Mouse (Mus musculus) embryonic facial prominence, embryonic 15.5 days (tissue): ENCODE measurements around the gene Aes. TPM values are rescaled to one million over a fixed set of nuclear protein-coding genes. Genes with fewer than 3 reads are reported as not detected.

Experiments
- ATAC-seq: fragments of 200-750 bp; cut with Nextera tagmentation; 2 replicates; pipeline ENCODE4 v1.8.0; 2017; ENCODE audit warnings: low read depth, moderate TSS enrichment; ENCODE audit not compliant: insufficient number of reproducible peaks, low FRiP score, low TSS enrichment
- H3K27ac ChIP-seq: fragments of 300-500 bp; sonication (generic); replicated peaks from 2 replicates; pipeline ENCODE4 v1.5.1; 2015; ENCODE audit warnings: mild to moderate bottlenecking, inconsistent platforms
- H3K27me3 ChIP-seq: fragments of 300-500 bp; sonication (generic); 2 replicates; pipeline ENCODE4 v1.6.1; 2015; ENCODE audit warnings: inconsistent platforms
- H3K36me3 ChIP-seq: fragments of 300-500 bp; sonication (generic); 2 replicates; pipeline ENCODE4 v1.6.1; 2015; ENCODE audit warnings: mild to moderate bottlenecking, inconsistent platforms
- H3K4me1 ChIP-seq: fragments of 300-500 bp; sonication (generic); 2 replicates; pipeline ENCODE4 v1.6.1; 2015; ENCODE audit warnings: inconsistent platforms
- H3K4me2 ChIP-seq: fragments of 300-500 bp; sonication (generic); replicated peaks from 2 replicates; pipeline ENCODE4 v1.6.1; 2015; ENCODE audit warnings: mild to moderate bottlenecking, inconsistent platforms
- H3K4me3 ChIP-seq: fragments of 300-500 bp; sonication (generic); replicated peaks from 2 replicates; pipeline ENCODE4 v1.5.1; 2015; ENCODE audit warnings: mild to moderate bottlenecking, inconsistent platforms
- H3K9ac ChIP-seq: fragments of 300-500 bp; sonication (generic); 2 replicates; pipeline ENCODE4 v1.6.1; 2015; ENCODE audit warnings: inconsistent platforms
- H3K9me3 ChIP-seq: fragments of 300-500 bp; sonication (generic); replicated peaks from 2 replicates; pipeline ENCODE4 v1.6.1; 2016; ENCODE audit warnings: inconsistent platforms
- WGBS: fragments of 180-500 bp; shearing (Covaris S2); methylation state at CpG from one replicate; pipeline ENCODE4 v1.1.7; 2015; 5-methylcytosine and 5-hydroxymethylcytosine counted together
- polyA plus RNA-seq: library from polyadenylated mRNA; unstranded; fragments of >200 nt; fragmentation: Nextera tagmentation; extraction: Ambion mirVana; gene quantifications from 2 replicates; pipeline ENCODE4 v1.2.1, GENCODE M21; 2015

Gene Aes
- polyA plus RNA-seq, 1 experiment from 2014 or later, result 649 TPM

DNA sequence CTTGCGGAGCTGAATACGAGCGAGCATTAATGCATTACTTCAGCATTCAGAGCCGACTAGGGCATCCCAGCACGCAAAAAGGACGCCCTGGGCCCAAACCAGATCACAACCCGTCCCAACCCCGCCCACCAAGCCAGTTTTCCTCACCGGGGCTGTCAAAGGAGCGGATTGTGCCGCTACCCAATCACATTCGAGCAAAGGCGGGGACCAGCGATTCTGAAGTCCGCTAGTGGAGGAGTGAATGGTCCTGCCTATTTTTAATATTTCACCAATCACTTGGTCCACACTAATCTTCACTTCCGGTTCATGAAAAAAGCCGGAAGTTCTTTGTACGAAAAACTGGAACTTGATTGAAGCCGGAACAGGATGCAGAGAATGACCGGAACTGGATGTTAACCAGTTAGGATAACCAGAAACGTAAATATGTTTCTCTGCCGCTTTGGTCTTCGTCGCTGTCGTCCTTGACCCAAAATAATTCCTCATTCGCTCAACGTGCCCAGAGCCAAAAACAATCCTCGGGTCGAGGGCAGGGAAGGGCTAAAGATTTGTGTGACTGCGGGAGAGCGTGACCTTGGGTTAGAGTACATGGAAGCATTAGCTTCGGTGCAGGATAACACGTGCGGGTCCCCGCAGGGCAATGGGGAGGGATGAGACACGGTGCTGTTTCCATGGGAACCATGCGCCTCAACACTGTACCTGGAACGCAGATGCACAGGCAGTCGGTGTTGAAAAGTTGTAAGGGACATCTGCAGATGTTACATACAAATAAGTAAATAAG is 46.9 kb downstream of the Aes start, which contains the start of gene BC025920:
Gene BC025920 (plus strand): TSS at position 297 of the 778 bp plus-strand sequence.
- peak within 1 kb of the TSS; percentile 93 for H3K27ac ChIP-seq
- peak within 1 kb of the TSS; percentile 60 for H3K4me3 ChIP-seq
- WGBS, result under 1% methylated on average over 39 of the region's 39 CpGs
- ATAC-seq, result peak; percentile 89
- no peaks in the 10 kb centered on the region for H3K27me3 ChIP-seq
- H3K4me1 ChIP-seq, result peaks cover 39% of the 10 kb centered on the region
- 0 out of 2 replicates have a peak, but pooled peaks cover 3% of the 10 kb centered on the region for H3K9me3 ChIP-seq
- H3K4me2 ChIP-seq, result peak within 1 kb of the TSS; percentile 91
- H3K36me3 ChIP-seq, result peaks cover 7% of the 10 kb centered on the region; the same call in 1 of the 2 replicates
- H3K9ac ChIP-seq, result peak within 1 kb of the TSS; percentile 44

GRCm38 (mm10) chr10:81608308-81608707 is 49.0 kb downstream of the Aes start:
- no peak overlapping the region for H3K27ac ChIP-seq
- no peak overlapping the region for H3K4me3 ChIP-seq
- peaks cover 23% of the 10 kb centered on the region for H3K4me1 ChIP-seq
- H3K9ac ChIP-seq, result no peak overlapping the region
- H3K36me3 ChIP-seq, result peaks cover 7% of the 10 kb centered on the region; the same call in 1 of the 2 replicates
- H3K9me3 ChIP-seq, result 0 out of 2 replicates have a peak, but pooled peaks cover 3% of the 10 kb centered on the region
- WGBS, result 91% methylated on average over 1 of the region's 1 CpGs
- ATAC-seq, result no peak
- no peak overlapping the region for H3K4me2 ChIP-seq
- no peaks in the 10 kb centered on the region for H3K27me3 ChIP-seq

GRCm38 (mm10) chr10:81612779-81613178 is 53.5 kb downstream of the Aes start:
- Histone ChIP-seq H3K4me2 (no peak overlapping the region), H3K27ac (no peak overlapping the region), H3K9ac (no peak overlapping the region), H3K4me3 (no peak overlapping the region), H3K27me3 (no peaks in the 10 kb centered on the region), H3K9me3 (0 out of 2 replicates have a peak, but pooled peaks cover 3% of the 10 kb centered on the region), H3K4me1 (no peaks in the 10 kb centered on the region), H3K36me3 (peaks cover 7% of the 10 kb centered on the region; the same call in 1 of the 2 replicates)
- no peak for ATAC-seq
- 66% methylated on average over 3 of the region's 3 CpGs for WGBS

GRCm38 (mm10) chr10:81615486-81615885 is 56.2 kb downstream of the Aes start:
- Histone ChIP-seq H3K9me3 (no peaks in the 10 kb centered on the region), H3K9ac (no peak overlapping the region), H3K27me3 (no peaks in the 10 kb centered on the region), H3K4me2 (no peak overlapping the region), H3K4me1 (no peaks in the 10 kb centered on the region), H3K36me3 (peaks cover 3% of the 10 kb centered on the region; the same call in 1 of the 2 replicates), H3K27ac (no peak overlapping the region), H3K4me3 (no peak overlapping the region)
- no peak for ATAC-seq
- WGBS, result 47% methylated on average over 6 of the region's 6 CpGs

Other genes with a start within 250 kb of the Aes start
- 41.4 and 44.0 TPM in 2 replicates for gene Cactin, start 238.4 kb upstream of the Aes start, polyA plus RNA-seq
- 13.2 and 14.2 TPM in 2 replicates for gene Tbxa2r, start 230.8 kb upstream of the Aes start, polyA plus RNA-seq
- 0.29 and 0.35 TPM in 2 replicates for gene Gipc3, start 216.2 kb upstream of the Aes start, polyA plus RNA-seq
- 94.7 and 96.1 TPM in 2 replicates for gene Hmg20b, start 209.0 kb upstream of the Aes start, polyA plus RNA-seq
- 15.8 and 16.2 TPM in 2 replicates for gene Mfsd12, start 202.0 kb upstream of the Aes start, polyA plus RNA-seq
- gene 4930404N11Rik, start 193.7 kb upstream of the Aes start, polyA plus RNA-seq, result 0.73 and 1.3 TPM in 2 replicates
- gene Fzr1, start 181.0 kb upstream of the Aes start, polyA plus RNA-seq, result 98.8 and 102 TPM in 2 replicates
- gene Dohh, start 175.1 kb upstream of the Aes start, polyA plus RNA-seq, result 83.1 and 85.2 TPM in 2 replicates
- 3.1 and 3.2 TPM in 2 replicates for gene Gm48551, start 175.0 kb upstream of the Aes start, polyA plus RNA-seq
- gene Gm48552, start 170.5 kb upstream of the Aes start, polyA plus RNA-seq, result 1.6 and 2.9 TPM in 2 replicates
- 5.0 and 8.3 TPM in 2 replicates for gene Smim24, start 166.4 kb upstream of the Aes start, polyA plus RNA-seq
- 138 and 139 TPM in 2 replicates for gene Nfic, start 103.9 kb upstream of the Aes start, polyA plus RNA-seq
- 1.4 and 1.6 TPM in 2 replicates for gene Celf5, start 76.8 kb upstream of the Aes start, polyA plus RNA-seq
- gene Ncln, start 63.1 kb upstream of the Aes start, polyA plus RNA-seq, result 81.9 and 89.1 TPM in 2 replicates
- gene S1pr4, start 59.4 kb upstream of the Aes start, polyA plus RNA-seq, result 0.77 and 1.1 TPM in 2 replicates
- gene Gna15, start 35.3 kb upstream of the Aes start, polyA plus RNA-seq, result 4.9 and 6.4 TPM in 2 replicates
- gene Gna11, start 14.3 kb upstream of the Aes start, polyA plus RNA-seq, result 89.1 and 89.2 TPM in 2 replicates
- 63.1 and 73.7 TPM in 2 replicates for gene Tle2, start 15.1 kb downstream of the Aes start, polyA plus RNA-seq
- gene Tle6, start 41.6 kb downstream of the Aes start, polyA plus RNA-seq, result 16.4 and 19.6 TPM in 2 replicates
- 0.84 and 1.3 TPM in 2 replicates for gene BC025920, start 46.8 kb downstream of the Aes start, polyA plus RNA-seq
- gene Sirt6, start 68.3 kb downstream of the Aes start, polyA plus RNA-seq, result 40.5 and 41.0 TPM in 2 replicates
- 14.5 and 15.0 TPM in 2 replicates for gene Ankrd24, start 69.1 kb downstream of the Aes start, polyA plus RNA-seq
- gene Gm10778, start 89.6 kb downstream of the Aes start, polyA plus RNA-seq, result 4.2 and 4.5 TPM in 2 replicates
- gene Zfp433, start 145.3 kb downstream of the Aes start, polyA plus RNA-seq, result 13.1 and 13.7 TPM in 2 replicates
- 7.6 and 9.6 TPM in 2 replicates for gene Gm3055, start 211.7 kb downstream of the Aes start, polyA plus RNA-seq